Mouse (Mus musculus): Measurements from ENCODE around the gene Tmem79. TPM values are rescaled to one million over a fixed set of nuclear protein-coding genes. Genes with fewer than 3 reads are reported as not detected.
"Not testable (repeated sequence)": the region's sequence is repeated elsewhere in the genome, so short reads cannot be mapped to it uniquely, and the experiment has no call there.

Tmem79 gene
- polyA plus RNA-seq (2012; rRNA removed) (0.70 and 0.92 TPM in 2 replicates), polyA plus RNA-seq (2014; fragmentation: Nextera tagmentation; extraction: Ambion mirVana) (0.92 and 1.0 TPM in 2 replicates)

GRCm38 (mm10) chr3:88336058-88337013 is at the start of gene Tmem79, which contains the start of gene Smg5:
TSS of gene Tmem79 (minus strand) at chr3:88336148.
TSS of gene Smg5 (plus strand) at chr3:88336260.
- Histone ChIP-seq H3K4me3 (ENCODE audit: insufficient read depth in 1 of 2, low read depth in 2 of 2, low read length in 2 of 2) (peak within 1 kb of the TSS; percentile 78 to 96), H3K36me3 (replicated peaks; ENCODE audit: control insufficient read depth, insufficient read depth, low read depth) (no peaks in the 10 kb centered on the region; the same call in 1 of the 2 replicates), H3K27me3 (ENCODE audit: control insufficient read depth, insufficient read depth, low read length) (no peaks in the 10 kb centered on the region), H3K9me3 (ENCODE audit: control insufficient read depth, low read length) (no peaks in the 10 kb centered on the region), H3K4me1 (replicated peaks; ENCODE audit: control insufficient read depth in 2 of 2, insufficient read depth in 2 of 2, low read length in 1 of 2) (peaks cover 41 to 44% of the 10 kb centered on the region in 2 experiments), H3K4me2 (ENCODE audit: low read depth) (peak within 1 kb of the TSS; percentile 94), H3K9ac (replicated peaks) (peak within 1 kb of the TSS; percentile 86), H3K27ac (peak within 1 kb of the TSS; percentile 97)
- TF ChIP-seq CTCF (IDR thresholded peaks at IDR 0.05; ENCODE audit: low read depth) (no peak), EP300 (IDR thresholded peaks at IDR 0.05; ENCODE audit: low read depth) (peak; percentile 73)
- WGBS (ENCODE audit: insufficient replicate concordance), result under 1% methylated on average over 55 of the region's 66 CpGs
- ATAC-seq (ENCODE audit: insufficient read depth) (peak; percentile 88), DNase-seq (ENCODE audit: low read depth in 3 of 3, low spot score in 3 of 3) (peak; percentile 89 to 94 (median 90))

- Histone ChIP-seq H3K27me3 (ENCODE audit: control insufficient read depth, insufficient read depth, low read length) (no peaks in the 10 kb centered on the region), H3K9me3 (ENCODE audit: control insufficient read depth, low read length) (no peaks in the 10 kb centered on the region), H3K4me3 (ENCODE audit: insufficient read depth in 1 of 2, low read depth in 2 of 2, low read length in 2 of 2) (no peak within 1 kb of the TSS), H3K9ac (replicated peaks) (no peak within 1 kb of the TSS), H3K4me2 (ENCODE audit: low read depth) (no peak within 1 kb of the TSS), H3K27ac (no peak within 1 kb of the TSS), H3K36me3 (replicated peaks; ENCODE audit: control insufficient read depth, insufficient read depth, low read depth) (no peaks in the 10 kb centered on the region), H3K4me1 (replicated peaks; ENCODE audit: control insufficient read depth in 2 of 2, insufficient read depth in 2 of 2, low read length in 1 of 2) (peaks cover 0 to 2% of the 10 kb centered on the region in 2 experiments; a peak in 1 of 4 replicates)
- 55% methylated on average over 5 of the region's 5 CpGs for WGBS (ENCODE audit: insufficient replicate concordance)
- DNase-seq (ENCODE audit: low read depth in 3 of 3, low spot score in 3 of 3) (no peak), ATAC-seq (ENCODE audit: insufficient read depth) (no peak)
- TF ChIP-seq CTCF (IDR thresholded peaks at IDR 0.05; ENCODE audit: low read depth) (no peak), EP300 (IDR thresholded peaks at IDR 0.05; ENCODE audit: low read depth) (no peak)
These were observed 48.4 kb upstream of the Tmem79 start, which contains the start of gene Bglap for GRCm38 (mm10) chr3:88384364-88384763. TSS of gene Bglap (minus strand) at chr3:88384464.

- 0 out of 2 replicates have a peak, but pooled peaks have one; percentile 6 for ATAC-seq (ENCODE audit: insufficient read depth)
- H3K36me3 ChIP-seq (replicated peaks; ENCODE audit: control insufficient read depth, insufficient read depth, low read depth); DNase-seq (ENCODE audit: low read depth in 3 of 3, low spot score in 3 of 3); H3K4me2 ChIP-seq (ENCODE audit: low read depth); H3K4me1 ChIP-seq (replicated peaks; ENCODE audit: control insufficient read depth in 2 of 2, insufficient read depth in 2 of 2, low read length in 1 of 2); H3K27me3 ChIP-seq (ENCODE audit: control insufficient read depth, insufficient read depth, low read length); H3K9me3 ChIP-seq (ENCODE audit: control insufficient read depth, low read length); H3K4me3 ChIP-seq (ENCODE audit: insufficient read depth in 1 of 2, low read depth in 2 of 2, low read length in 2 of 2); H3K27ac ChIP-seq; H3K9ac ChIP-seq (replicated peaks): not testable (repeated sequence)
- 14% methylated on average over 1 of the region's 7 CpGs for WGBS (ENCODE audit: insufficient replicate concordance)
These were observed 46.4 kb upstream of the Tmem79 start for GRCm38 (mm10) chr3:88382383-88382782.

GRCm38 (mm10) chr3:88381389-88382315 is 45.7 kb upstream of the Tmem79 start:
- peak overlapping the region; percentile 29; the same call in 1 of the 2 replicates for H3K4me2 ChIP-seq (ENCODE audit: low read depth)
- not testable (repeated sequence) for H3K27ac ChIP-seq; H3K9me3 ChIP-seq (ENCODE audit: control insufficient read depth, low read length); H3K9ac ChIP-seq (replicated peaks); H3K4me1 ChIP-seq (replicated peaks; ENCODE audit: control insufficient read depth in 2 of 2, insufficient read depth in 2 of 2, low read length in 1 of 2); H3K27me3 ChIP-seq (ENCODE audit: control insufficient read depth, insufficient read depth, low read length); H3K36me3 ChIP-seq (replicated peaks; ENCODE audit: control insufficient read depth, insufficient read depth, low read depth); H3K4me3 ChIP-seq (ENCODE audit: insufficient read depth in 1 of 2, low read depth in 2 of 2, low read length in 2 of 2); DNase-seq (ENCODE audit: low read depth in 3 of 3, low spot score in 3 of 3)
- WGBS (ENCODE audit: insufficient replicate concordance), result 18% methylated on average over 17 of the region's 22 CpGs
- ATAC-seq (ENCODE audit: insufficient read depth), result peak; percentile 66

GRCm38 (mm10) chr3:88378599-88378998 is 42.7 kb upstream of the Tmem79 start, which contains the start of gene Bglap2:
TSS of gene Bglap2 (minus strand) at chr3:88378699.
- not testable (repeated sequence) for H3K27ac ChIP-seq; H3K4me1 ChIP-seq (replicated peaks; ENCODE audit: control insufficient read depth in 2 of 2, insufficient read depth in 2 of 2, low read length in 1 of 2); H3K27me3 ChIP-seq (ENCODE audit: control insufficient read depth, insufficient read depth, low read length); DNase-seq (ENCODE audit: low read depth in 3 of 3, low spot score in 3 of 3); H3K9me3 ChIP-seq (ENCODE audit: control insufficient read depth, low read length); ATAC-seq (ENCODE audit: insufficient read depth); H3K9ac ChIP-seq (replicated peaks); H3K4me2 ChIP-seq (ENCODE audit: low read depth); H3K4me3 ChIP-seq (ENCODE audit: insufficient read depth in 1 of 2, low read depth in 2 of 2, low read length in 2 of 2); H3K36me3 ChIP-seq (replicated peaks; ENCODE audit: control insufficient read depth, insufficient read depth, low read depth)
- WGBS (ENCODE audit: insufficient replicate concordance), result 43% methylated on average over 4 of the region's 5 CpGs

GRCm38 (mm10) chr3:88376644-88377043 is 40.7 kb upstream of the Tmem79 start:
- H3K4me2 ChIP-seq (ENCODE audit: low read depth); H3K4me1 ChIP-seq (replicated peaks; ENCODE audit: control insufficient read depth in 2 of 2, insufficient read depth in 2 of 2, low read length in 1 of 2); DNase-seq (ENCODE audit: low read depth in 3 of 3, low spot score in 3 of 3); ATAC-seq (ENCODE audit: insufficient read depth); H3K27ac ChIP-seq; H3K27me3 ChIP-seq (ENCODE audit: control insufficient read depth, insufficient read depth, low read length); H3K36me3 ChIP-seq (replicated peaks; ENCODE audit: control insufficient read depth, insufficient read depth, low read depth); H3K9ac ChIP-seq (replicated peaks); H3K4me3 ChIP-seq (ENCODE audit: insufficient read depth in 1 of 2, low read depth in 2 of 2, low read length in 2 of 2); H3K9me3 ChIP-seq (ENCODE audit: control insufficient read depth, low read length): not testable (repeated sequence)
- WGBS (ENCODE audit: insufficient replicate concordance), result 32% methylated on average over 5 of the region's 7 CpGs

All from liver, embryonic 14.5 days (tissue).